Mouse (Mus musculus) cerebellum, adult 2 months (tissue): ENCODE measurements around the gene Camk2d. TPM values are rescaled to one million over a fixed set of nuclear protein-coding genes. Genes with fewer than 3 reads are reported as not detected.

ENCODE experiments used
- DNase-seq, 2 experiments: peaks; one replicate each; pipeline ENCODE4 v3.0.0; 2021
- H3K27ac ChIP-seq: fragments of 200-500 bp; 2 replicates; pipeline ENCODE4 v1.5.1; 2012; ENCODE audit warnings: low read length, control low read depth, inconsistent platforms; ENCODE audit not compliant: insufficient read depth
- H3K27me3 ChIP-seq: fragments of 200-500 bp; 2 replicates; pipeline ENCODE4 v1.6.1; 2012; ENCODE audit warnings: inconsistent platforms, mild to moderate bottlenecking, low read length, moderate library complexity; ENCODE audit not compliant: control insufficient read depth, insufficient read depth
- H3K4me1 ChIP-seq: fragments of 200-500 bp; 2 replicates; pipeline ENCODE4 v1.6.1; 2011; ENCODE audit warnings: low read length; ENCODE audit not compliant: control insufficient read depth, insufficient read depth
- H3K4me3 ChIP-seq: fragments of 200-500 bp; replicated peaks from 2 replicates; pipeline ENCODE3; 2011; ENCODE audit warnings: mild to moderate bottlenecking, low read depth, low read length, control low read depth; ENCODE audit not compliant: insufficient read depth
- CTCF ChIP-seq: fragments of 200-500 bp; IDR thresholded peaks from 2 replicates; pipeline ENCODE4 v1.5.1; 2011; ENCODE audit warnings: low read depth, mild to moderate bottlenecking, control low read depth, low read length, moderate library complexity, borderline replicate concordance; ENCODE audit not compliant: insufficient read depth
- POLR2A ChIP-seq: fragments of 200-500 bp; IDR thresholded peaks from 2 replicates; pipeline ENCODE4 v1.6.1; 2011; ENCODE audit warnings: low read length, control low read depth, borderline replicate concordance; ENCODE audit not compliant: insufficient read depth
- WGBS: fragments of 180-500 bp; shearing (Covaris S2); methylation state at CpG from one replicate; pipeline ENCODE4 v1.1.7; 2018; 5-methylcytosine and 5-hydroxymethylcytosine counted together
- polyA plus RNA-seq: library from polyadenylated mRNA; depleted of rRNA; stranded (reverse); fragments of >200 nt; gene quantifications from 2 replicates; pipeline ENCODE4 v1.2.3, GENCODE M21; 2012

Gene Camk2d
- polyA plus RNA-seq, 1 experiment, result 162 TPM

GRCm38 (mm10) chr3:126663436-126663835, 67.3 kb downstream of the Camk2d start:
- 77% methylated on average over 5 of the region's 5 CpGs for WGBS
- TF ChIP-seq POLR2A (no peak), CTCF (no peak)
- Histone ChIP-seq H3K27ac (no peak overlapping the region), H3K4me1 (peaks cover 34% of the 10 kb centered on the region), H3K4me3 (no peak overlapping the region), H3K27me3 (no peaks in the 10 kb centered on the region)
- DNase-seq, result no peak

GRCm38 (mm10) chr3:126665866-126666265, 69.8 kb downstream of the Camk2d start:
- no peak for TF ChIP-seq CTCF
- no peak for TF ChIP-seq POLR2A
- DNase-seq, result no peak
- no peak overlapping the region for H3K4me3 ChIP-seq
- no peaks in the 10 kb centered on the region for H3K27me3 ChIP-seq
- H3K27ac ChIP-seq, result no peak overlapping the region
- H3K4me1 ChIP-seq, result peaks cover 23% of the 10 kb centered on the region; the same call in 1 of the 2 replicates
- WGBS, result 93% methylated on average over 1 of the region's 1 CpGs

GRCm38 (mm10) chr3:126667019-126667418, 70.9 kb downstream of the Camk2d start:
- TF ChIP-seq POLR2A, result no peak
- no peak for TF ChIP-seq CTCF
- H3K4me3 ChIP-seq, result no peak overlapping the region
- DNase-seq, result no peak
- 89% methylated on average over 11 of the region's 11 CpGs for WGBS
- H3K4me1 ChIP-seq, result peaks cover 20% of the 10 kb centered on the region; the same call in 1 of the 2 replicates
- no peaks in the 10 kb centered on the region for H3K27me3 ChIP-seq
- 0 out of 2 replicates have a peak overlapping the region, but pooled peaks have one; percentile 18 for H3K27ac ChIP-seq

- Histone ChIP-seq H3K4me1 (peaks cover 23% of the 10 kb centered on the region; the same call in 1 of the 2 replicates), H3K27me3 (no peaks in the 10 kb centered on the region), H3K27ac (peak overlapping the region; percentile 18; the same call in 1 of the 2 replicates), H3K4me3 (no peak overlapping the region)
- 23% methylated on average over 7 of the region's 7 CpGs for WGBS
- DNase-seq, result peak; percentile 64 to 72
- TF ChIP-seq POLR2A (no peak), CTCF (no peak)
These were observed 71.3 kb downstream of the Camk2d start for GRCm38 (mm10) chr3:126667451-126667850.

GRCm38 (mm10) chr3:126668123-126668522, 72.0 kb downstream of the Camk2d start:
- no peak for TF ChIP-seq POLR2A
- no peak for TF ChIP-seq CTCF
- Histone ChIP-seq H3K4me1 (peaks cover 23% of the 10 kb centered on the region; the same call in 1 of the 2 replicates), H3K27me3 (no peaks in the 10 kb centered on the region), H3K27ac (peak overlapping the region; percentile 67; the same call in 1 of the 2 replicates), H3K4me3 (no peak overlapping the region)
- peak; percentile 56 to 58 for DNase-seq
- 6% methylated on average over 3 of the region's 3 CpGs for WGBS

- no peak overlapping the region for H3K4me3 ChIP-seq
- DNase-seq, result peak; percentile 54 to 61
- peaks cover 23% of the 10 kb centered on the region; the same call in 1 of the 2 replicates for H3K4me1 ChIP-seq
- no peak for TF ChIP-seq POLR2A
- no peak for TF ChIP-seq CTCF
- WGBS, result 13% methylated on average over 10 of the region's 10 CpGs
- no peaks in the 10 kb centered on the region for H3K27me3 ChIP-seq
- H3K27ac ChIP-seq, result peak overlapping the region; percentile 67
These were observed 72.6 kb downstream of the Camk2d start for GRCm38 (mm10) chr3:126668692-126669091.

GRCm38 (mm10) chr3:126670413-126670812, 74.3 kb downstream of the Camk2d start:
- DNase-seq, result no peak
- Histone ChIP-seq H3K27ac (no peak overlapping the region), H3K4me3 (no peak overlapping the region), H3K4me1 (peaks cover 23% of the 10 kb centered on the region; the same call in 1 of the 2 replicates), H3K27me3 (no peaks in the 10 kb centered on the region)
- no peak for TF ChIP-seq CTCF
- TF ChIP-seq POLR2A, result no peak
- 46% methylated on average over 3 of the region's 3 CpGs for WGBS

GRCm38 (mm10) chr3:126671292-126671691, 75.2 kb downstream of the Camk2d start:
- no peak for DNase-seq
- no peaks in the 10 kb centered on the region for H3K27me3 ChIP-seq
- 71% methylated on average over 6 of the region's 6 CpGs for WGBS
- H3K4me3 ChIP-seq, result no peak overlapping the region
- peaks cover 23% of the 10 kb centered on the region; the same call in 1 of the 2 replicates for H3K4me1 ChIP-seq
- TF ChIP-seq CTCF, result no peak
- TF ChIP-seq POLR2A, result no peak
- H3K27ac ChIP-seq, result no peak overlapping the region
